Mouse (Mus musculus) heart, postnatal 4 days (tissue): ENCODE results near the gene Sftpd. TPM values are rescaled to one million over a fixed set of nuclear protein-coding genes. Genes with fewer than 3 reads are reported as not detected.
A peak's percentile ranks its signal among the peaks of the same experiment; 100 is the strongest.

ENCODE experiments used
- DNase-seq: peaks from one replicate; pipeline ENCODE4 v3.0.0; 2021
- total RNA-seq, 2 experiments: library from RNA; stranded (reverse); gene quantifications; 2 replicates each; pipeline ENCODE4 v1.2.3; 2021

Gene Sftpd
- total RNA-seq, result not detected

GRCm38 (mm10) chr14:41185059-41185821, at the start of gene Sftpd:
TSS of gene Sftpd (minus strand) at chr14:41185149.
- no peak for DNase-seq

- peak; percentile 5 for DNase-seq
These were observed 13.2 kb upstream of the Sftpd start for GRCm38 (mm10) chr14:41198037-41198730.

GRCm38 (mm10) chr14:41189496-41189895, 4.5 kb upstream of the Sftpd start:
- DNase-seq, result no peak

- DNase-seq, result no peak
These were observed 10.1 kb downstream of the Sftpd start for GRCm38 (mm10) chr14:41174802-41175201.

- DNase-seq, result no peak
These were observed 14.4 kb downstream of the Sftpd start for GRCm38 (mm10) chr14:41170514-41170913.

GRCm38 (mm10) chr14:41168567-41168966, 16.4 kb downstream of the Sftpd start:
- no peak for DNase-seq

- no peak for DNase-seq
These were observed 17.7 kb downstream of the Sftpd start for GRCm38 (mm10) chr14:41167278-41167677.

GRCm38 (mm10) chr14:41162663-41163062, 22.3 kb downstream of the Sftpd start:
- DNase-seq, result peak; percentile 62

GRCm38 (mm10) chr14:41160743-41161142, 24.2 kb downstream of the Sftpd start:
- DNase-seq, result no peak

- no peak for DNase-seq
These were observed 24.9 kb downstream of the Sftpd start for GRCm38 (mm10) chr14:41160076-41160475.

- no peak for DNase-seq
These were observed 33.6 kb downstream of the Sftpd start, which contains the start of gene Mbl1 for GRCm38 (mm10) chr14:41151220-41151898. TSS of gene Mbl1 (plus strand) at chr14:41151458.

- no peak for DNase-seq
These were observed 37.6 kb downstream of the Sftpd start for GRCm38 (mm10) chr14:41147356-41147755.

GRCm38 (mm10) chr14:41146922-41147321, 38.0 kb downstream of the Sftpd start:
- DNase-seq, result no peak

GRCm38 (mm10) chr14:41146035-41146434, 38.9 kb downstream of the Sftpd start:
- DNase-seq, result no peak

- no peak for DNase-seq
These were observed 44.3 kb downstream of the Sftpd start for GRCm38 (mm10) chr14:41140686-41141085.

- DNase-seq, result no peak
These were observed 47.9 kb downstream of the Sftpd start for GRCm38 (mm10) chr14:41137006-41137405.

- no peak for DNase-seq
These were observed 53.4 kb downstream of the Sftpd start, which contains the start of gene Sftpa1 for GRCm38 (mm10) chr14:41131540-41131939. TSS of gene Sftpa1 (plus strand) at chr14:41131782.

- DNase-seq, result peak; percentile 22
These were observed 57.0 kb downstream of the Sftpd start for GRCm38 (mm10) chr14:41127997-41128396.

GRCm38 (mm10) chr14:41124683-41125082, 60.3 kb downstream of the Sftpd start:
- DNase-seq, result no peak
